Mouse (Mus musculus) MEL (cell line): ENCODE results near the gene Sirpb1c.
"Not testable (repeated sequence)": the region's sequence is repeated elsewhere in the genome, so short reads cannot be mapped to it uniquely, and the experiment has no call there.

Source experiments
- BHLHE40 ChIP-seq: IDR thresholded peaks from 2 replicates; pipeline ENCODE4 v1.6.1; 2012; ENCODE audit warnings: low read depth, mild to moderate bottlenecking, inconsistent platforms, low read length, improper control_type of control experiment, borderline replicate concordance
- CTCF ChIP-seq, 3 experiments: IDR thresholded peaks in 2 of 3; conservative IDR thresholded peaks in 1 of 3; 2 replicates each; pipeline ENCODE4 v1.5.1; 2011 to 2012; ENCODE audit warnings: low read length in 3 of 3, low read depth in 2 of 3, mild to moderate bottlenecking in 2 of 3, improper control_type of control experiment in 1 of 3, inconsistent platforms in 1 of 3, mixed read lengths in 1 of 3, moderate library complexity in 1 of 3; ENCODE audit not compliant: control insufficient read depth in 1 of 3, insufficient read depth in 1 of 3, poor library complexity in 1 of 3, severe bottlenecking in 1 of 3
- E2F4 ChIP-seq: IDR thresholded peaks from 2 replicates; pipeline ENCODE4 v1.6.1; 2011; ENCODE audit warnings: low read depth, low read length, improper control_type of control experiment, borderline replicate concordance
- EP300 ChIP-seq, 2 experiments: IDR thresholded peaks; 2 replicates each; pipeline ENCODE4 v1.6.1; 2011; ENCODE audit warnings: improper control_type of control experiment in 2 of 2, low read length in 2 of 2, low read depth in 1 of 2, mild to moderate bottlenecking in 1 of 2
- MYC ChIP-seq: IDR thresholded peaks from 2 replicates; pipeline ENCODE4 v1.6.1; 2011; ENCODE audit warnings: low read depth, mild to moderate bottlenecking, low read length, improper control_type of control experiment, moderate library complexity
- POLR2A ChIP-seq, 2 experiments: IDR thresholded peaks; 2 replicates each; pipeline ENCODE4 v1.6.1; 2011 to 2012; ENCODE audit warnings: low read length in 2 of 2, mild to moderate bottlenecking in 2 of 2, control low read depth in 1 of 2, improper control_type of control experiment in 1 of 2, low read depth in 1 of 2, moderate library complexity in 1 of 2; ENCODE audit not compliant: control insufficient read depth in 1 of 2, insufficient read depth in 1 of 2, poor library complexity in 1 of 2
- POLR2AphosphoS2 ChIP-seq: IDR thresholded peaks from 2 replicates; pipeline ENCODE4 v1.6.1; 2011; ENCODE audit warnings: low read length, improper control_type of control experiment
- UBTF ChIP-seq: IDR thresholded peaks from 2 replicates; pipeline ENCODE4 v1.6.1; 2012; ENCODE audit warnings: low read depth, mild to moderate bottlenecking, inconsistent platforms, low read length, improper control_type of control experiment, moderate library complexity, borderline replicate concordance; ENCODE audit not compliant: insufficient read depth
- USF2 ChIP-seq, 2 experiments: IDR thresholded peaks; 2 replicates each; pipeline ENCODE4 v1.6.1; 2011 to 2012; ENCODE audit warnings: improper control_type of control experiment in 2 of 2, low read length in 2 of 2, borderline replicate concordance in 1 of 2, inconsistent platforms in 1 of 2, low read depth in 1 of 2, mild to moderate bottlenecking in 1 of 2; ENCODE audit not compliant: insufficient read depth in 1 of 2
- ZKSCAN1 ChIP-seq: IDR thresholded peaks from 2 replicates; pipeline ENCODE4 v1.6.1; 2012; ENCODE audit warnings: low read depth, mild to moderate bottlenecking, inconsistent platforms, low read length, improper control_type of control experiment, moderate library complexity
- ZNF384 ChIP-seq: IDR thresholded peaks from 2 replicates; pipeline ENCODE4 v1.6.1; 2012; ENCODE audit warnings: low read depth, mild to moderate bottlenecking, inconsistent platforms, low read length, improper control_type of control experiment

GRCm38 (mm10) chr3:15848280-15848679 is at the start of gene Sirpb1c:
- TF ChIP-seq UBTF; BHLHE40; ZNF384; USF2 (IDR thresholded peaks at IDR 0.05; ENCODE audit: borderline replicate concordance in 1 of 2, insufficient read depth in 1 of 2, low read depth in 1 of 2, low read length in 2 of 2); CTCF (IDR thresholded peaks at IDR 0.05 in 2 of 3, conservative IDR thresholded peaks at IDR 0.05 in 1 of 3; ENCODE audit: control insufficient read depth in 1 of 3, insufficient read depth in 1 of 3, low read depth in 2 of 3, low read length in 3 of 3, poor library complexity in 1 of 3, severe bottlenecking in 1 of 3); ZKSCAN1; POLR2AphosphoS2; EP300 (IDR thresholded peaks at IDR 0.05; ENCODE audit: low read depth in 1 of 2, low read length in 2 of 2); MYC; POLR2A (IDR thresholded peaks at IDR 0.05; ENCODE audit: control insufficient read depth in 1 of 2, insufficient read depth in 1 of 2, low read depth in 1 of 2, low read length in 2 of 2, poor library complexity in 1 of 2); E2F4: not testable (repeated sequence)
